Comparison of ENCODE assay signal across 10 mouse cellular contexts in genomic region chr16:55636667-55637450, GRCm38 (mm10).
A peak's percentile ranks its signal among the peaks of the same experiment; 100 is the strongest.
DNase-seq lines count a peak whose midpoint lies in the region; TF ChIP-seq lines count a peak whose summit lies in the region.
"Had no signal": no experiment of that assay in that cellular context is flagged by ENCODE, and none has a peak within 500 bp of the region (broad histone marks: within the 10 kb centered on the region; RNA-seq: fewer than 3 reads in every experiment).

No protein-coding gene starts in this region.

- no peaks in the 10 kb centered on the region for H3K36me3 ChIP-seq in small intestine, adult 2 months (ENCODE audit: control insufficient read depth, insufficient read depth, low read length)
- H3K36me3 ChIP-seq in thymus, adult 2 months (ENCODE audit: control insufficient read depth, insufficient read depth, low read length), result no peaks in the 10 kb centered on the region
- no peaks in the 10 kb centered on the region for H3K36me3 ChIP-seq in embryonic facial prominence, embryonic 10.5 days (replicated peaks)
- H3K36me3 ChIP-seq: embryonic facial prominence, embryonic 13.5 days had no signal

- H3K4me1 ChIP-seq in lung, adult 2 months (ENCODE audit: control insufficient read depth, insufficient read depth, low read length), result no peaks in the 10 kb centered on the region; the same call in 1 of the 2 replicates
- peaks cover 3% of the 10 kb centered on the region; the same call in 1 of the 2 replicates for H3K4me1 ChIP-seq in small intestine, adult 2 months (ENCODE audit: control insufficient read depth, insufficient read depth, insufficient read length, low read length)
- no peaks in the 10 kb centered on the region for H3K4me1 ChIP-seq in thymus, adult 2 months (replicated peaks; ENCODE audit: control insufficient read depth, insufficient read depth, low read length)
- no peaks in the 10 kb centered on the region for H3K4me1 ChIP-seq in embryonic facial prominence, embryonic 10.5 days
- H3K4me1 ChIP-seq: embryonic facial prominence, embryonic 13.5 days had no signal

- no peaks in the 10 kb centered on the region for H3K27me3 ChIP-seq in small intestine, adult 2 months (ENCODE audit: control insufficient read depth, insufficient read depth, low read length)
- H3K27me3 ChIP-seq in thymus, adult 2 months (ENCODE audit: control insufficient read depth, insufficient read depth, low read length), result no peaks in the 10 kb centered on the region
- no peaks in the 10 kb centered on the region for H3K27me3 ChIP-seq in embryonic facial prominence, embryonic 10.5 days (replicated peaks; ENCODE audit: low read depth, poor library complexity, severe bottlenecking)
- H3K27me3 ChIP-seq: embryonic facial prominence, embryonic 13.5 days had no signal

- no peak for TF ChIP-seq POLR2A in lung, adult 2 months (IDR thresholded peaks at IDR 0.05; ENCODE audit: borderline replicate concordance, extremely low read depth, low read depth, low read length)
- no peak for TF ChIP-seq POLR2A in small intestine, adult 2 months (IDR thresholded peaks at IDR 0.05; ENCODE audit: low read depth, low read length)
- no peak for TF ChIP-seq POLR2A in thymus, adult 2 months (IDR thresholded peaks at IDR 0.05; ENCODE audit: control insufficient read depth, extremely low read depth, insufficient read depth, low read length, poor library complexity)

- WGBS in lung, adult 2 months, result 38% methylated on average over 3 of the region's 3 CpGs
- 43% methylated on average over 3 of the region's 3 CpGs for WGBS in small intestine, adult 2 months
- 15% methylated on average over 3 of the region's 3 CpGs for WGBS in thymus, adult 2 months
- 66% methylated on average over 3 of the region's 3 CpGs for WGBS in embryonic facial prominence, embryonic 10.5 days

- no peak for TF ChIP-seq CTCF in lung, adult 2 months (IDR thresholded peaks at IDR 0.05; ENCODE audit: insufficient read depth, low read length)
- no peak for TF ChIP-seq CTCF in small intestine, adult 2 months (IDR thresholded peaks at IDR 0.05; ENCODE audit: extremely low read depth, insufficient read length, insufficient replicate concordance, low read depth, low read length)
- no peak for TF ChIP-seq CTCF in thymus, adult 2 months (IDR thresholded peaks at IDR 0.05; ENCODE audit: borderline replicate concordance, control insufficient read depth, extremely low read depth, insufficient read depth, low read length, poor library complexity)

- DNase-seq in lung, postnatal 25 days (ENCODE audit: low spot score), result peak; percentile 33
- no peak for DNase-seq in lung, adult 2 months
- peak; percentile 6 for DNase-seq in NIH3T3 (ENCODE audit: low read depth)
- DNase-seq in kidney, adult 9 months, result peak; percentile 64
- no peak for DNase-seq in thymus, adult 2 months
- DNase-seq in embryonic facial prominence, embryonic 10.5 days (ENCODE audit: low spot score), result no peak
- no peak for DNase-seq in urinary bladder, postnatal 14 days (ENCODE audit: low spot score)

- H3K4me3 ChIP-seq in lung, adult 2 months (replicated peaks; ENCODE audit: extremely low read depth, low read depth, low read length), result no peak overlapping the region
- H3K4me3 ChIP-seq in small intestine, adult 2 months (ENCODE audit: low read depth, low read length), result no peak overlapping the region
- H3K4me3 ChIP-seq in thymus, adult 2 months (ENCODE audit: control insufficient read depth, insufficient read depth, low read length), result no peak overlapping the region
- H3K4me3 ChIP-seq in embryonic facial prominence, embryonic 10.5 days, result no peak overlapping the region
- H3K4me3 ChIP-seq: embryonic facial prominence, embryonic 13.5 days had no signal

- H3K9me3 ChIP-seq in embryonic facial prominence, embryonic 10.5 days, result no peaks in the 10 kb centered on the region
- H3K9me3 ChIP-seq: embryonic facial prominence, embryonic 13.5 days had no signal

- peak overlapping the region; percentile 49 for H3K27ac ChIP-seq in small intestine, adult 2 months (ENCODE audit: insufficient read depth, low read depth, low read length)
- no peak overlapping the region for H3K27ac ChIP-seq in thymus, adult 2 months (ENCODE audit: control insufficient read depth, insufficient read depth, low read length)
- H3K27ac ChIP-seq in embryonic facial prominence, embryonic 10.5 days (replicated peaks), result no peak overlapping the region
- H3K27ac ChIP-seq: embryonic facial prominence, embryonic 13.5 days; stomach, postnatal 0 days had no signal

Comparison
In these comparisons a context has a peak if more than half of its experiments do, and no peak if none do; other contexts are left out.
1. DNase-seq: peak in lung, postnatal 25 days (single experiment), NIH3T3 (single experiment) and kidney, adult 9 months (single experiment); none in lung, adult 2 months (single experiment), thymus, adult 2 months (single experiment), embryonic facial prominence, embryonic 10.5 days (single experiment) and urinary bladder, postnatal 14 days (single experiment).